Mouse (Mus musculus): ENCODE data around the gene Wdr90.
A peak's percentile ranks its signal among the peaks of the same experiment; 100 is the strongest.

Wdr90 gene

GRCm38 (mm10) chr17:25843122-25843521, 18.2 kb downstream of the Wdr90 start:
- DNase-seq = no peak

- DNase-seq = no peak
Observed at GRCm38 (mm10) chr17:25842509-25842908, 18.8 kb downstream of the Wdr90 start.

- no peak for DNase-seq
Observed at GRCm38 (mm10) chr17:25841117-25841880, 20.0 kb downstream of the Wdr90 start, which contains the start of gene Gm20683. Gm20683 (minus strand) TSS chr17:25841763.

GRCm38 (mm10) chr17:25840519-25840918, 20.8 kb downstream of the Wdr90 start:
- DNase-seq = no peak

GRCm38 (mm10) chr17:25839455-25840235, 21.7 kb downstream of the Wdr90 start:
- no peak for DNase-seq

GRCm38 (mm10) chr17:25838904-25839303, 22.4 kb downstream of the Wdr90 start:
- DNase-seq = no peak

- DNase-seq = no peak
Observed at GRCm38 (mm10) chr17:25837533-25837932, 23.8 kb downstream of the Wdr90 start.

- DNase-seq = peak; percentile 87
Observed at GRCm38 (mm10) chr17:25837076-25837410, 24.3 kb downstream of the Wdr90 start, which contains the start of gene Rhbdl1. Rhbdl1 (minus strand) TSS chr17:25837295.

GRCm38 (mm10) chr17:25836397-25837075, 24.8 kb downstream of the Wdr90 start:
- DNase-seq = no peak

GRCm38 (mm10) chr17:25835816-25836215, 25.5 kb downstream of the Wdr90 start:
- DNase-seq = no peak

- DNase-seq = no peak
Observed at GRCm38 (mm10) chr17:25835301-25835700, 26.0 kb downstream of the Wdr90 start.

- DNase-seq = no peak
Observed at GRCm38 (mm10) chr17:25834595-25835222, 26.6 kb downstream of the Wdr90 start.

- no peak for DNase-seq
Observed at GRCm38 (mm10) chr17:25833961-25834594, 27.2 kb downstream of the Wdr90 start.

GRCm38 (mm10) chr17:25833291-25833663, 28.0 kb downstream of the Wdr90 start, which contains the start of gene Stub1:
Stub1 (minus strand) TSS chr17:25833404.
- DNase-seq = peak; percentile 83

GRCm38 (mm10) chr17:25832436-25833290, 28.6 kb downstream of the Wdr90 start:
- peak; percentile 97 for DNase-seq

- DNase-seq = peak; percentile 58
Observed at GRCm38 (mm10) chr17:25831451-25832281, 29.6 kb downstream of the Wdr90 start.

GRCm38 (mm10) chr17:25830806-25831431, 30.4 kb downstream of the Wdr90 start:
- DNase-seq = no peak

- no peak for DNase-seq
Observed at GRCm38 (mm10) chr17:25830200-25830753, 31.0 kb downstream of the Wdr90 start.

GRCm38 (mm10) chr17:25829558-25830017, 31.7 kb downstream of the Wdr90 start:
- no peak for DNase-seq
